Mouse (Mus musculus) left cerebral cortex, postnatal 25 days (tissue): Measurements from ENCODE around the gene Caskin2. TPM values are rescaled to one million over a fixed set of nuclear protein-coding genes. Genes with fewer than 3 reads are reported as not detected.
"Not testable (repeated sequence)": the region's sequence is repeated elsewhere in the genome, so short reads cannot be mapped to it uniquely, and the experiment has no call there.

Experiments used
- DNase-seq, 2 experiments: peaks; one replicate each; pipeline ENCODE4 v3.0.0; 2022; ENCODE audit warnings: low spot score in 2 of 2, mixed read lengths in 1 of 2
- intact Hi-C: fragments of 180-260 bp; cut with DNase I; formaldehyde crosslinking; loops from one replicate; pipeline ENCODE4 v1.15.1; 2025
- total RNA-seq, 2 experiments: library from RNA; stranded (reverse); gene quantifications; 2 replicates each; pipeline ENCODE4 v1.2.3; 2021

Caskin2 gene
- total RNA-seq = 10 to 100 TPM; 18.8 to 20.7 TPM

- intact Hi-C loops = loop anchor here (1.0 to 5.0 kb wide), 5 partner anchors 46 to 181 kb away; no protein-coding TSS in a partner anchor
- DNase-seq = peak; percentile 87 to 89
Observed at GRCm38 (mm10) chr11:115813507-115814296, at the start of gene Caskin2. TSS of gene Caskin2 (minus strand) at chr11:115813639.

GRCm38 (mm10) chr11:115859143-115859945 is 45.9 kb upstream of the Caskin2 start:
- intact Hi-C loops = loop anchor here (1.0 to 5.0 kb wide), 2 partner anchors 45 to 137 kb away; partner anchors contain the start of gene Tsen54
- peak; percentile 60 for DNase-seq

GRCm38 (mm10) chr11:115858354-115858753 is 44.9 kb upstream of the Caskin2 start, which contains the start of gene Myo15b:
TSS of gene Myo15b (plus strand) at chr11:115858406.
- intact Hi-C loops = loop anchor here (5.0 kb wide), 1 partner anchor 136 kb away; no protein-coding TSS in a partner anchor
- DNase-seq = no peak

GRCm38 (mm10) chr11:115857936-115858335 is 44.5 kb upstream of the Caskin2 start:
- no peak for DNase-seq
- intact Hi-C loops = loop anchor here (5.0 kb wide), 1 partner anchor 136 kb away; no protein-coding TSS in a partner anchor

- DNase-seq = not testable (repeated sequence)
- intact Hi-C loops = loop anchor here (5.0 kb wide), 1 partner anchor 135 kb away; no protein-coding TSS in a partner anchor
Observed at GRCm38 (mm10) chr11:115857146-115857545, 43.7 kb upstream of the Caskin2 start.

GRCm38 (mm10) chr11:115854674-115855073 is 41.2 kb upstream of the Caskin2 start:
- DNase-seq = peak; percentile 16 to 54
- intact Hi-C loops = loop anchor here (5.0 kb wide), 1 partner anchor 132 kb away; no protein-coding TSS in a partner anchor

- intact Hi-C loops = loop anchor here (10.0 kb wide), 1 partner anchor 139 kb away; no protein-coding TSS in a partner anchor
- no peak for DNase-seq
Observed at GRCm38 (mm10) chr11:115845819-115846218, 32.4 kb upstream of the Caskin2 start.

- intact Hi-C loops = loop anchor here (10.0 kb wide), 1 partner anchor 141 kb away; no protein-coding TSS in a partner anchor
- no peak for DNase-seq
Observed at GRCm38 (mm10) chr11:115844240-115844639, 30.8 kb upstream of the Caskin2 start.

GRCm38 (mm10) chr11:115843891-115844239 is 30.4 kb upstream of the Caskin2 start:
- DNase-seq = no peak
- intact Hi-C loops = loop anchor here (10.0 kb wide), 1 partner anchor 141 kb away; no protein-coding TSS in a partner anchor

GRCm38 (mm10) chr11:115843141-115843890 is 29.9 kb upstream of the Caskin2 start:
- DNase-seq = no peak
- intact Hi-C loops = loop anchor here (10.0 kb wide), 1 partner anchor 141 kb away; no protein-coding TSS in a partner anchor

GRCm38 (mm10) chr11:115841961-115842550 is 28.6 kb upstream of the Caskin2 start:
- intact Hi-C loops = loop anchor here (10.0 kb wide), 1 partner anchor 143 kb away; no protein-coding TSS in a partner anchor
- no peak for DNase-seq

- DNase-seq = no peak
- intact Hi-C loops = loop anchor here (10.0 kb wide), 1 partner anchor 144 kb away; no protein-coding TSS in a partner anchor
Observed at GRCm38 (mm10) chr11:115841044-115841443, 27.6 kb upstream of the Caskin2 start.

GRCm38 (mm10) chr11:115839732-115840131 is 26.3 kb upstream of the Caskin2 start:
- intact Hi-C loops = loop anchor here (10.0 kb wide), 1 partner anchor 145 kb away; no protein-coding TSS in a partner anchor
- DNase-seq = no peak

GRCm38 (mm10) chr11:115838895-115839311 is 25.5 kb upstream of the Caskin2 start:
- intact Hi-C loops = no loop called here
- DNase-seq = no peak

- intact Hi-C loops = no loop called here
- DNase-seq = no peak
Observed at GRCm38 (mm10) chr11:115837606-115838345, 24.3 kb upstream of the Caskin2 start.

GRCm38 (mm10) chr11:115836656-115837395 is 23.4 kb upstream of the Caskin2 start:
- no peak for DNase-seq
- intact Hi-C loops = no loop called here

GRCm38 (mm10) chr11:115834033-115834432 is 20.6 kb upstream of the Caskin2 start:
- intact Hi-C loops = no loop called here
- DNase-seq = no peak
